In the genomic region with DNA sequence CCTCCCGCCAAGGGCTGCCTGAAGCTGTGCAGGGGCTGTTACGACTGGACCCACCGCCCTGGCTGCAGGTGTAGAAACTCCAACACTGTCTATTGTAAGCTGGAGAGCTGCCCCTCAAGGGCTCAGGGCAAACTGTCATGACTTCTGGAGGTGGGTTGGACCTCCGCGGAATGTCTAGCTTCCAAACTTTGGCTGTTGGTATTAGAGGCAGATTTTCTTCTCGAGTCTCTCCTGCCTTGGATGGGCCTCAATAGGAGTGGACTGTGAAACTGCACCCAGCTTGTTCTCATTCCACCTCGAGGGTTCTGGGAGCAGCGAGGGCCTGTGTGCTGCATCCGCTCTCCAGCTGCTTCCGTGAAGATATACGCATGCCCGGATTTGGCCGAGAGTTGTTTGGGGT, we compare ENCODE assay signal across 9 mouse cellular contexts. TPM values are rescaled to one million over a fixed set of nuclear protein-coding genes. Genes with fewer than 3 reads are reported as not detected.
DNase-seq lines count a peak whose midpoint lies in the region; ATAC-seq and TF ChIP-seq lines count a peak whose summit lies in the region.
"Had no signal": no experiment of that assay in that cellular context is flagged by ENCODE, and none has a peak within 500 bp of the region (broad histone marks: within the 10 kb centered on the region; RNA-seq: fewer than 3 reads in every experiment).

No protein-coding gene starts in this region.

- H3K4me3 ChIP-seq in embryonic facial prominence, embryonic 13.5 days: peak overlapping the region; percentile 84; the same call in 1 of the 2 replicates
- H3K4me3 ChIP-seq in hindbrain, embryonic 14.5 days (replicated peaks; ENCODE audit: low read length): 0 out of 2 replicates have a peak overlapping the region, but pooled peaks have one; percentile 4
- H3K4me3 ChIP-seq in midbrain, embryonic 15.5 days: peak overlapping the region; percentile 75; the same call in 1 of the 2 replicates
- no peak overlapping the region for H3K4me3 ChIP-seq in left cerebral cortex, adult 2 months

- peaks cover 40% of the 10 kb centered on the region for H3K4me1 ChIP-seq in embryonic facial prominence, embryonic 13.5 days
- peaks cover 12% of the 10 kb centered on the region for H3K4me1 ChIP-seq in hindbrain, embryonic 14.5 days (replicated peaks; ENCODE audit: control insufficient read depth, insufficient read depth, low read length)
- peaks cover 23% of the 10 kb centered on the region for H3K4me1 ChIP-seq in midbrain, embryonic 15.5 days

- 0 out of 2 replicates have a peak overlapping the region, but pooled peaks have one; percentile 21 for H3K9ac ChIP-seq in embryonic facial prominence, embryonic 13.5 days
- H3K9ac ChIP-seq in hindbrain, embryonic 14.5 days: no peak overlapping the region
- no peak overlapping the region for H3K9ac ChIP-seq in midbrain, embryonic 15.5 days

- H3K27ac ChIP-seq in embryonic facial prominence, embryonic 13.5 days: no peak overlapping the region
- H3K27ac ChIP-seq in hindbrain, embryonic 14.5 days: no peak overlapping the region
- H3K27ac ChIP-seq in midbrain, embryonic 15.5 days: no peak overlapping the region
- H3K27ac ChIP-seq in left cerebral cortex, adult 2 months: no peak overlapping the region

- peaks cover 34% of the 10 kb centered on the region for H3K36me3 ChIP-seq in embryonic facial prominence, embryonic 13.5 days
- peaks cover 28% of the 10 kb centered on the region; the same call in 1 of the 2 replicates for H3K36me3 ChIP-seq in hindbrain, embryonic 14.5 days (replicated peaks; ENCODE audit: control insufficient read depth, insufficient read depth)
- H3K36me3 ChIP-seq in midbrain, embryonic 15.5 days (replicated peaks): no peaks in the 10 kb centered on the region

- TF ChIP-seq CTCF in left cerebral cortex, adult 2 months (IDR thresholded peaks at IDR 0.05): no peak

- H3K27me3 ChIP-seq in embryonic facial prominence, embryonic 13.5 days: no peaks in the 10 kb centered on the region
- H3K27me3 ChIP-seq in hindbrain, embryonic 14.5 days (ENCODE audit: control insufficient read depth, insufficient read depth, low read length): peaks cover 12% of the 10 kb centered on the region; the same call in 1 of the 2 replicates
- 0 out of 2 replicates have a peak, but pooled peaks cover 7% of the 10 kb centered on the region for H3K27me3 ChIP-seq in midbrain, embryonic 15.5 days (replicated peaks)

- peak; percentile 43 for DNase-seq in kidney, postnatal 10 days
- DNase-seq in kidney, adult 9 months: no peak
- no peak for DNase-seq in hindbrain, embryonic 14.5 days (ENCODE audit: low spot score)
- DNase-seq in right cerebral cortex, postnatal 14 days: no peak
- no peak for DNase-seq in ovary, adult 18-20 months (ENCODE audit: low spot score)
- DNase-seq in left cerebral cortex, adult 2 months (ENCODE audit: extremely low spot score in 1 of 2, low spot score in 2 of 2): no peak
- DNase-seq: left cerebral cortex, postnatal 4 days had no signal

- no peak for ATAC-seq in embryonic facial prominence, embryonic 13.5 days (ENCODE audit: insufficient number of reproducible peaks, insufficient read depth, low FRiP score, low TSS enrichment, low read depth)
- no peak for ATAC-seq in hindbrain, embryonic 14.5 days (ENCODE audit: low FRiP score)
- ATAC-seq in midbrain, embryonic 15.5 days (replicated peaks): no peak

- intact Hi-C loops in left cerebral cortex, adult 2 months (cut with DNase I): loop anchor here (5.0 kb wide), 3 partner anchors 79 to 334 kb away; partner anchors contain the start of gene Gm5148

- WGBS in embryonic facial prominence, embryonic 13.5 days: 84% methylated on average over 13 of the region's 13 CpGs
- 87% methylated on average over 13 of the region's 13 CpGs for WGBS in hindbrain, embryonic 14.5 days
- 78% methylated on average over 13 of the region's 13 CpGs for WGBS in midbrain, embryonic 15.5 days

- H3K4me2 ChIP-seq in embryonic facial prominence, embryonic 13.5 days: peak overlapping the region; percentile 77
- 0 out of 2 replicates have a peak overlapping the region, but pooled peaks have one; percentile 70 for H3K4me2 ChIP-seq in hindbrain, embryonic 14.5 days (replicated peaks)
- peak overlapping the region; percentile 93 for H3K4me2 ChIP-seq in midbrain, embryonic 15.5 days

- no peaks in the 10 kb centered on the region for H3K9me3 ChIP-seq in embryonic facial prominence, embryonic 13.5 days
- H3K9me3 ChIP-seq in hindbrain, embryonic 14.5 days (ENCODE audit: control insufficient read depth, low read length): no peaks in the 10 kb centered on the region
- H3K9me3 ChIP-seq in midbrain, embryonic 15.5 days: no peaks in the 10 kb centered on the region

RNA-seq across cellular contexts. Expression of gene Spry1, which starts 3.7 kb away (rescaled TPM):
- 12.6 TPM in 2 replicates for polyA plus RNA-seq in embryonic facial prominence, embryonic 13.5 days (2015; fragmentation: Nextera tagmentation; extraction: Ambion mirVana)
- polyA plus RNA-seq in hindbrain, embryonic 14.5 days (2014; fragmentation: Nextera tagmentation; extraction: Ambion mirVana): 5.8 and 6.7 TPM in 2 replicates
- polyA plus RNA-seq in midbrain, embryonic 15.5 days (2015; fragmentation: Nextera tagmentation; extraction: Ambion mirVana): 7.1 and 7.9 TPM in 2 replicates
- 10 to 100 TPM in 1 of 2 experiments, 1 to 10 TPM in 1; 9.7 to 11.0 TPM for total RNA-seq in left cerebral cortex, adult 2 months (2021)
